Mouse (Mus musculus): ENCODE measurements at regions not wholly inside any gene's neighbourhood (a gene's known extent, or its start where the extent isn't known, plus 50 kb on each side); places are given as distances from the start of the nearest gene placed in this dataset.

GRCm38 (mm10) chr14:92826576-92827284 is 1063.7 kb downstream of the Pcdh9 start:
- TF ChIP-seq CTCF (IDR thresholded peaks at IDR 0.05 in 2 of 3, conservative IDR thresholded peaks at IDR 0.05 in 1 of 3; ENCODE audit: control insufficient read depth in 1 of 3, insufficient read depth in 1 of 3, low read depth in 2 of 3, low read length in 3 of 3, poor library complexity in 1 of 3, severe bottlenecking in 1 of 3), result no peak
- TF ChIP-seq ZNF384 (IDR thresholded peaks at IDR 0.05; ENCODE audit: low read depth, low read length), result no peak
- no peak for TF ChIP-seq TAL1 (IDR thresholded peaks at IDR 0.05; ENCODE audit: low read length)
- no peak for TF ChIP-seq POLR2A (IDR thresholded peaks at IDR 0.05; ENCODE audit: control insufficient read depth in 1 of 2, insufficient read depth in 1 of 2, low read depth in 1 of 2, low read length in 2 of 2, poor library complexity in 1 of 2)
- no peak for TF ChIP-seq GATA1 (IDR thresholded peaks at IDR 0.05; ENCODE audit: low read depth, low read length)
- no peak for TF ChIP-seq POLR2AphosphoS2 (IDR thresholded peaks at IDR 0.05; ENCODE audit: low read length)
- no peak for TF ChIP-seq HCFC1 (IDR thresholded peaks at IDR 0.05; ENCODE audit: low read depth, low read length)
- TF ChIP-seq JUND (IDR thresholded peaks at IDR 0.05; ENCODE audit: low read depth, low read length), result no peak
- TF ChIP-seq MEF2A (IDR thresholded peaks at IDR 0.05; ENCODE audit: extremely low read depth, insufficient replicate concordance, low read depth, low read length, poor library complexity, severe bottlenecking), result no peak
- no peak for TF ChIP-seq TCF12 (IDR thresholded peaks at IDR 0.05; ENCODE audit: low read depth, low read length)
- TF ChIP-seq SIN3A (IDR thresholded peaks at IDR 0.05; ENCODE audit: low read length), result no peak

Data from MEL (cell line).